ENCODE assay signal across 8 mouse cellular contexts in genomic region chr4:114986211-114986590, GRCm38 (mm10). TPM values are rescaled to one million over a fixed set of nuclear protein-coding genes. Genes with fewer than 3 reads are reported as not detected.
DNase-seq lines count a peak whose midpoint lies in the region; ATAC-seq and TF ChIP-seq lines count a peak whose summit lies in the region.

No protein-coding gene starts in this region.

- in situ Hi-C loops in ES-E14 (cut with MboI; ENCODE audit: low sequenced_read_pairs in 2 of 2, unreplicated experiment in 2 of 2): no loop called here

- ATAC-seq in heart, embryonic 13.5 days (ENCODE audit: extremely low read depth, insufficient number of reproducible peaks, low FRiP score, low TSS enrichment): 0 out of 2 replicates have a peak, but pooled peaks have one; percentile 4
- peak; percentile 64 for ATAC-seq in forebrain, embryonic 12.5 days (ENCODE audit: low FRiP score)
- peak; percentile 42 for ATAC-seq in liver, embryonic 12.5 days
- peak; percentile 21; the same call in 1 of the 2 replicates for ATAC-seq in stomach, embryonic 14.5 days (ENCODE audit: insufficient number of reproducible peaks, insufficient read depth, low FRiP score, low read depth)

- no peak for DNase-seq in heart, postnatal 10 days
- no peak for DNase-seq in ES-E14 (ENCODE audit: low read depth, low spot score)
- DNase-seq in spleen, adult 12 weeks (ENCODE audit: low spot score): no peak
- no peak for DNase-seq in cerebellum, adult 9-10 months

- intact Hi-C loops in heart, postnatal 10 days (cut with DNase I): no loop called here

- peak overlapping the region; percentile 87 for H3K4me2 ChIP-seq in heart, embryonic 13.5 days
- H3K4me2 ChIP-seq in forebrain, embryonic 12.5 days: peak overlapping the region; percentile 70
- H3K4me2 ChIP-seq in liver, embryonic 12.5 days: peak overlapping the region; percentile 73
- H3K4me2 ChIP-seq in stomach, embryonic 14.5 days (replicated peaks; ENCODE audit: low read depth, low read length): peak overlapping the region; percentile 69

- H3K9me3 ChIP-seq in heart, embryonic 13.5 days: no peaks in the 10 kb centered on the region
- H3K9me3 ChIP-seq in ES-E14 (ENCODE audit: control insufficient read depth, insufficient read depth, low read depth, low read length): no peaks in the 10 kb centered on the region
- no peaks in the 10 kb centered on the region for H3K9me3 ChIP-seq in forebrain, embryonic 12.5 days
- no peaks in the 10 kb centered on the region for H3K9me3 ChIP-seq in liver, embryonic 12.5 days (replicated peaks)
- H3K9me3 ChIP-seq in stomach, embryonic 14.5 days (ENCODE audit: control insufficient read depth, low read depth, low read length): no peaks in the 10 kb centered on the region

- H3K4me1 ChIP-seq in heart, embryonic 13.5 days: peaks cover 24% of the 10 kb centered on the region
- H3K4me1 ChIP-seq in ES-E14 (ENCODE audit: control insufficient read depth in 2 of 2, insufficient read depth in 2 of 2, low read length in 2 of 2, poor library complexity in 1 of 2): no peaks in the 10 kb centered on the region; a peak in 1 of 4 replicates
- H3K4me1 ChIP-seq in forebrain, embryonic 12.5 days: peaks cover 16% of the 10 kb centered on the region
- H3K4me1 ChIP-seq in liver, embryonic 12.5 days: peaks cover 31% of the 10 kb centered on the region
- H3K4me1 ChIP-seq in stomach, embryonic 14.5 days (ENCODE audit: control insufficient read depth, insufficient read depth, low read length): no peaks in the 10 kb centered on the region

- peak overlapping the region; percentile 95 for H3K9ac ChIP-seq in heart, embryonic 13.5 days
- peak overlapping the region; percentile 89 for H3K9ac ChIP-seq in ES-E14 (ENCODE audit: insufficient read depth, low read depth, low read length, poor library complexity, severe bottlenecking)
- H3K9ac ChIP-seq in forebrain, embryonic 12.5 days: peak overlapping the region; percentile 94
- H3K9ac ChIP-seq in liver, embryonic 12.5 days: peak overlapping the region; percentile 95
- H3K9ac ChIP-seq in stomach, embryonic 14.5 days (replicated peaks; ENCODE audit: low read depth, low read length): peak overlapping the region; percentile 87

- WGBS in heart, embryonic 13.5 days: 1% methylated on average over 8 of the region's 8 CpGs
- under 1% methylated on average over 8 of the region's 8 CpGs for WGBS in forebrain, embryonic 12.5 days
- 1% methylated on average over 8 of the region's 8 CpGs for WGBS in liver, embryonic 12.5 days (ENCODE audit: insufficient replicate concordance)
- WGBS in stomach, embryonic 14.5 days: 2% methylated on average over 8 of the region's 8 CpGs

- H3K4me3 ChIP-seq in heart, embryonic 13.5 days: peak overlapping the region; percentile 73
- peak overlapping the region; percentile 84 to 96 for H3K4me3 ChIP-seq in ES-E14 (ENCODE audit: insufficient read depth in 1 of 2, low read depth in 1 of 2, low read length in 2 of 2, poor library complexity in 1 of 2, severe bottlenecking in 1 of 2)
- H3K4me3 ChIP-seq in forebrain, embryonic 12.5 days (replicated peaks): peak overlapping the region; percentile 85
- H3K4me3 ChIP-seq in liver, embryonic 12.5 days: peak overlapping the region; percentile 94
- peak overlapping the region; percentile 79 for H3K4me3 ChIP-seq in stomach, embryonic 14.5 days (ENCODE audit: low read depth, low read length)

- peak overlapping the region; percentile 99 for H3K27ac ChIP-seq in heart, embryonic 13.5 days (replicated peaks)
- H3K27ac ChIP-seq in ES-E14 (ENCODE audit: insufficient read depth, low read depth, low read length, poor library complexity, severe bottlenecking): no peak overlapping the region
- H3K27ac ChIP-seq in forebrain, embryonic 12.5 days: peak overlapping the region; percentile 100
- H3K27ac ChIP-seq in liver, embryonic 12.5 days: peak overlapping the region; percentile 100
- peak overlapping the region; percentile 99 for H3K27ac ChIP-seq in stomach, embryonic 14.5 days (ENCODE audit: low read length)

- no peaks in the 10 kb centered on the region for H3K27me3 ChIP-seq in heart, embryonic 13.5 days (replicated peaks)
- H3K27me3 ChIP-seq in forebrain, embryonic 12.5 days: no peaks in the 10 kb centered on the region
- no peaks in the 10 kb centered on the region for H3K27me3 ChIP-seq in liver, embryonic 12.5 days (replicated peaks)
- H3K27me3 ChIP-seq in stomach, embryonic 14.5 days (ENCODE audit: control insufficient read depth, insufficient read depth, low read length): no peaks in the 10 kb centered on the region

- peaks cover 4% of the 10 kb centered on the region; the same call in 1 of the 2 replicates for H3K36me3 ChIP-seq in heart, embryonic 13.5 days
- no peaks in the 10 kb centered on the region for H3K36me3 ChIP-seq in ES-E14 (ENCODE audit: control insufficient read depth, insufficient read depth, low read length, poor library complexity, severe bottlenecking)
- H3K36me3 ChIP-seq in forebrain, embryonic 12.5 days (replicated peaks): no peaks in the 10 kb centered on the region
- H3K36me3 ChIP-seq in liver, embryonic 12.5 days: peaks cover 8% of the 10 kb centered on the region; the same call in 1 of the 2 replicates
- H3K36me3 ChIP-seq in stomach, embryonic 14.5 days (ENCODE audit: control insufficient read depth, insufficient read depth, low read length): no peaks in the 10 kb centered on the region

TF ChIP-seq in ES-E14, 5 proteins besides CTCF, POLR2A, EP300 and RAD21:
- no peak for TF ChIP-seq HCFC1 (IDR thresholded peaks at IDR 0.05; ENCODE audit: borderline replicate concordance, insufficient read depth, low read length)
- TF ChIP-seq MAFK (IDR thresholded peaks at IDR 0.05; ENCODE audit: insufficient read depth, low read depth, low read length): no peak
- no peak for TF ChIP-seq ZC3H11A (IDR thresholded peaks at IDR 0.05; ENCODE audit: borderline replicate concordance, low read depth, low read length)
- TF ChIP-seq ZNF384 (IDR thresholded peaks at IDR 0.05; ENCODE audit: low read depth, low read length): no peak
- TF ChIP-seq CHD2 (IDR thresholded peaks at IDR 0.05; ENCODE audit: low read depth, low read length): no peak

RNA-seq across cellular contexts. Expression of gene Cmpk1, which starts 0.8 kb away (rescaled TPM):
- 57.4 TPM in 2 replicates for polyA plus RNA-seq in heart, embryonic 13.5 days (2015; fragmentation: Nextera tagmentation; extraction: Ambion mirVana)
- 10 to 100 TPM; 50.4 to 55.1 TPM for total RNA-seq in heart, postnatal 10 days (2021)
- 14.2 and 24.5 TPM in 2 replicates for total RNA-seq in ES-E14 (2012; rRNA removed)
- 123 and 129 TPM in 2 replicates for polyA plus RNA-seq in forebrain, embryonic 12.5 days (2016; fragmentation: Nextera tagmentation; extraction: Ambion mirVana)
- polyA plus RNA-seq in liver, embryonic 12.5 days (2016; fragmentation: Nextera tagmentation; extraction: Ambion mirVana): 71.5 and 75.6 TPM in 2 replicates
- 95.6 and 108 TPM in 2 replicates for polyA plus RNA-seq in stomach, embryonic 14.5 days (2014; fragmentation: Nextera tagmentation; extraction: Ambion mirVana)

RNA-seq across cellular contexts. Expression of gene Stil, which starts 13.8 kb away (rescaled TPM):
- 7.8 and 8.7 TPM in 2 replicates for polyA plus RNA-seq in heart, embryonic 13.5 days (2015; fragmentation: Nextera tagmentation; extraction: Ambion mirVana)
- 1 to 10 TPM; 3.2 to 3.3 TPM for total RNA-seq in heart, postnatal 10 days (2021)
- total RNA-seq in ES-E14 (2012; rRNA removed): 7.3 and 7.4 TPM in 2 replicates
- polyA plus RNA-seq in forebrain, embryonic 12.5 days (2016; fragmentation: Nextera tagmentation; extraction: Ambion mirVana): 20.7 and 21.0 TPM in 2 replicates
- 14.2 and 16.2 TPM in 2 replicates for polyA plus RNA-seq in liver, embryonic 12.5 days (2016; fragmentation: Nextera tagmentation; extraction: Ambion mirVana)
- 16.2 and 21.9 TPM in 2 replicates for polyA plus RNA-seq in stomach, embryonic 14.5 days (2014; fragmentation: Nextera tagmentation; extraction: Ambion mirVana)

Comparison
In these comparisons a context has a peak if more than half of its experiments do, and no peak if none do; other contexts are left out.
1. ATAC-seq: peak in every context shown above with its lines; median percentile 64 in forebrain, embryonic 12.5 days; 42 in liver, embryonic 12.5 days; 21 in stomach, embryonic 14.5 days; 4 in heart, embryonic 13.5 days.